Mouse (Mus musculus): ENCODE measurements around the gene H2-DMb2.

DNA sequence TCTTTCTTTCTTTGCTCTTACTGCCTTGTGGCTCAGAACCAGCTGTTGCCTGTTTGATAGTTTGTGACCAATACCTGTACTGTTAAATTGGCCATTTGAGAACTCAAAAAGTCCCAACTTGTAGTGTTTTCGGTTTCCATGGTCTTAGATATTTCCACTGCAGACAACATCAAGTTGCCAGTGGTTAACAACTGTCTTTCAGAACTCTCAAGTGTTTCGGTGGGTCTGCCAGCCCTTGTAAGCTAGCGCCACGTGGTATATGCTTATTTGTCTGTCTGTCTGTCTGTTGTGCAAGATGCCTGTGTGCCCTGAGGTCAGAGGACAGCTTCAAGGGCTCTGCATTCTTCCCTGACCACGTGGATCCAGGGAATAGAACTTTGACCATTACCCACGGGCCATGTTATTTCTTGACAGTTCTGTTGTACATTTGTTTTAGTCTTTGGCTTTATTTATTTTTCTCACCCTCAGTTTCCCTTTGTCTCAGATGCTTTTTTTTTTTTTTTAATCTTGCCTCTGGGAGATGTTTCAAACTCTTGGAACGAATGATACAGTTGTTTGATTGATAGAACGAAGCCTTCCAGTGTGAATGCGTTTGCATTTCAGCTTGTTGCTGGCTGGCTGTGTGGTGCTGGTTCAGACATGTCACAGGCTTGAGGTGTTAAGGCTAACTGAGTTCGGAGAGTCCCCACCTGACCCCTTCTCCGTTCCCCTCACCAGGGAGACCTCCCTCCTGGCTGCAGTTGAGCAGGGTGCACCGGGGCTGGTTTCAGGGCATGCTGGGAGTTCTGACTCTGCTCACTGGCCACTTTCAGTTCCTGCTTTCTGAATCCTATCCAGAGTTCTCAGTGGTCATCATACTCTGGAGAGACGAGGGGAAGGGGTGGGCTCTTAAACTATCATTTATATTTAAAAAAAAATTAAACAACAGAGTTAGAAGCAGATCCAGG is 37.1 kb downstream of the H2-DMb2 start:
- TF ChIP-seq POLR2A (IDR thresholded peaks at IDR 0.05; ENCODE audit: insufficient read length, low read depth) (no peak), SRF (IDR thresholded peaks at IDR 0.05; ENCODE audit: control insufficient read depth, insufficient read length, low read depth) (no peak), MAX (IDR thresholded peaks at IDR 0.05; ENCODE audit: low read depth) (no peak), REST (IDR thresholded peaks at IDR 0.05; ENCODE audit: insufficient read depth, insufficient read length) (no peak), MYOG (IDR thresholded peaks at IDR 0.05; ENCODE audit: control insufficient read depth in 1 of 3, insufficient read depth in 1 of 3, insufficient read length in 2 of 3, low read depth in 2 of 3) (no peak), POLR2AphosphoS2 (IDR thresholded peaks at IDR 0.05; ENCODE audit: insufficient read length, low read depth) (no peak), E2F4 (IDR thresholded peaks at IDR 0.05; ENCODE audit: insufficient read depth) (no peak), TCF12 (IDR thresholded peaks at IDR 0.05; ENCODE audit: insufficient read depth, poor library complexity, severe bottlenecking) (no peak), USF1 (IDR thresholded peaks at IDR 0.05; ENCODE audit: low read depth) (no peak), CEBPB (IDR thresholded peaks at IDR 0.05; ENCODE audit: insufficient read depth, poor library complexity, severe bottlenecking) (no peak), MYOD1 (IDR thresholded peaks at IDR 0.05; ENCODE audit: control insufficient read depth in 1 of 3, insufficient read length in 2 of 3, low read depth in 2 of 3) (no peak)

Measured in myocyte (in vitro differentiated cells).